Mouse (Mus musculus) right cerebral cortex, adult 2 months (tissue): ENCODE measurements around the gene H2-Oa.

Source experiments
- DNase-seq, 2 experiments: peaks; one replicate each; pipeline ENCODE4 v3.0.0; 2021 to 2022; ENCODE audit warnings: low spot score in 2 of 2

The H2-Oa gene

DNA sequence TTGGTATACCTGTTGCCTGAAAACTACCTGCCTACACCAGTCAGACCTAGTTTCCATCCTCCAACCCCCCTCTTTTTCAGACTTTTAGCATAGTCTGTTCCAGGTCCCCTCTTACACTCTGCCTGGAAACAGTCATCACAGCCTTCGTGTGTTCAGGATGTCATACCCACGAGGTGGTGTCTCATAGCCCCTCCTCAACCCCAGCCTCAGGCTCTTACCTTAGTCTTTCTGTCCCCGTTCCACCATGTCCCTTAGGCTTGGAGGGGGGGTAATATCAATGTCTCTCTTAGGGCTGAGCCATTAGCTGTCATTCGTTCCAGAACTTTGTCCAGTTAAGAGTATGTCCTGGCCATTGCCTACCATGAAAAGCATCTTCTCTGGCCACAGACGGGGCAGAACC is 9.0 kb downstream of the H2-Oa start:
- DNase-seq, result no peak

DNA sequence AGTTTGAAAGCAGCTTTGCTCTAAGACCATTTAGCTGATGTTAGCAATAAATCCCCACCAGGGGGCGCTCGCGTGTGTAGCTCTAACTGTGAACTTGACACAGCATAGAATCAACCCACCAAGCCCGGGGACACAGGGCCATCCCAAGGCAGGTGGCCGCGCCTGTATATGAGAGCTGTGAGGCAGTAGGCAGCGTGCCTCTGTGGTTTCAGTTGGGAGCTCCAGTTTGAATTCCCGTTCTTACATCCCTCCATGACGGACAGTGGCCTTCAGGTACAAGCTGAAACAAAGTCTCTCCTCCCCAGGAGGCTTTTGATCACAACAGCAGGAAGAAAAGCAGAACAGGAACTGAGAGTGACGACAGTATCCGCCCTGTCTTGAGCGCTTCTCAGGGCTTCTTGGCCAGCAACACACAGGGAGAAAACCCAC is 9.5 kb downstream of the H2-Oa start:
- peak; percentile 93 to 97 for DNase-seq

DNA sequence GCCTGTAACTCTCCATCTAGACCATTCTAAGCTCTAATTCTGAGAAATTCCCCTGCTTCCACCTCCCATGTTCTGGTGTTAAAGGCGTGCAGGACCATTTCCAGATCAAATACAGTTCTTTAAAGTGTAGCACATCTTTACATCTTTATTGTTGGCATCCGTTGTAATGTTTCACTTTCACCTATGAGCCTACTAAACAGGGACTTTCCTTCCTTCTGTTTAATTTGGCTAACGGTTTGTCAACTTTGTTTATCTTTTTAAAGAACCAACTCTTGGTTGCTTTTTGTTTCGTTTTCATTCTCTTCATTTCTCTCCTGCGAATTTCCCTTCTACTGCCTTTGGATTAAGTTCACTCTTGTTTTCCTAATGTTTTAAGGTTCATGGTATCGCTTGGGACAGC is 10.7 kb downstream of the H2-Oa start:
- no peak for DNase-seq

DNA sequence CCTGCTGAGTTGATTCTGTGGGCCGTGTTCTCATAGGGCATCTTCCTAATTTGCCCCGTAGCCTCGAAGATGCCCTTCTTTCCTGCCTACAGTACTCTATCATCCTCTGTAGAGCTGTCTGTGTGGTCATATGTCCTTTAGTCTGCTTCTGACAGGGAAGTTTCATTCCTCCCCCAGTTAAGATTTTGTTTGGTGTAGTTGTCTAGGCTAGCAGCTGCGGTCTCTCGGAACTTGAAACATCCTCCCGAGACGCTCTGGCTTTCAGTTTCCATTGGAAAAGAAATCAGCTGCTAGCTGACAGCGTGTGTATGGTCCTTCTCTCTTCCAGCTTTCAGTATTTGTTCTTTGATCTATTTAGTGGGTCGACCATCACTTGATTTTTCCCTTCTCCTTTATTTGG is 12.7 kb downstream of the H2-Oa start:
- no peak for DNase-seq

DNA sequence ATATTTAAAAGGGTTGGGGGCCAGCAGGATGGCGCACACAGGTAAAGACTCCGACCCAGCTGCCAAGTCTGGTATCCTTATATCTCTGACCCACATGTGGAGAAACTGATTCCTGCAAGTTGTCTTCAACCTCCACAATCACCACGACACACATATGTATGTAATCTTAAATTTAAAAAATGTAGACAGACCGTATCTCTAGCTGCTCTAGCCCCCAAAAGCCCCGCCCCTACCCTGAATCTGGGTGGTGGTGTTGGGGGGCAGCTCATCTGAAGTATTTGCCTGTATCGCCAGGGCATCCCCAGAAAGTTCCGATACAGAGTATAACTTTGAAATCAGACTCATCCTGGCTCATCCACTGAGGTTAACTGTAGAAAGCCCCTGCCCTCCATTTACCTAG is 14.4 kb downstream of the H2-Oa start:
- DNase-seq, result no peak

DNA sequence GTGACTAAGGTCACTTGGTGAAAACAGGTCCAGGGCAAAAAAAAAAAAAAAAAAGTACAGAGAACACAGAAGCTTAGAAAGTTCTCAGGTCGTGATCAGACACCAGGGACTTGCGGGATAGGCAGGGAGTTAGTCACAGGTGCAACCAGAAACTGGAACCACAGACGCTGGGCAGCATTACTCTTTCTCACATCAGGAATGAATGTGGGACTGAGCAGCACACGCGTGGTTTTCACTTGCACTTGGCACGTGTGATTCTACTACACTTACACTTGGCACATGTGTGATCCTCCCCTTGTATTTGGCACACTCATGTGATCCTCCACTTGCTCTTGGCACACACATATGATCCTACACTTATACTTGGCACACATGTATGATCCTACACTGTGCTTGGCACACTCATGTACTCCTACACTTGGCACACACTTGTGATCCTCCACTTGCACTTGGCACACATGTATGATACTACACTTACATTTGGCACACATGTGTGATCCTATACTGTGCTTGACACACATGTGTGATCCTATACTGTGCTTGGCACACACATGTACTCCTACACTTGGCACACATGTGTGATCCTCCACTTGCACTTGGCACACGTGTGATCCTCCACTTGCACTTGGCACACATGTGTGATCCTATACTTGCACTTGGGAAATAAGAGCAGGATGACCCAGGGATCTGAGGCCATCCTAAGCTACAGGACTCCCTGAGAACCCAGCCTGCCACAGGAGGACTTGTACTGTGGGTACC is 15.1 kb downstream of the H2-Oa start:
- no peak for DNase-seq

DNA sequence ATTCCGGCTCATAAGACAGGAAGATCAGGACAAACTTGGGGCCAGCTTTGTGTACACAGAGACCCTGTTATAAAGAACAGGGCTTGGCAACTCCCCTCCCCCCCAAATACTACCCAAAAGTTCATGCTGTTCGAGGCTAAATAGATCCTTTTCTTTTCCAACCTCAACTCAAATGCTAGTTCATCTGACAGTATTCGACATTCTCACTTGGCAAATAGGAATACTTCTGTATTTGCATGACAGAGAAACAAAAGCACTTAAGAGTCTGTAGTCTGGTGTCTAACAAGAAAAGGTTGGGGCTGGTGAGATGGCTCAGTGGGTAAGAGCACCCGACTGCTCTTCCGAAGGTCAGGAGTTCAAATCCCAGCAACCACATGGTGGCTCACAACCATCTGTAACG is 16.3 kb downstream of the H2-Oa start:
- DNase-seq, result no peak

DNA sequence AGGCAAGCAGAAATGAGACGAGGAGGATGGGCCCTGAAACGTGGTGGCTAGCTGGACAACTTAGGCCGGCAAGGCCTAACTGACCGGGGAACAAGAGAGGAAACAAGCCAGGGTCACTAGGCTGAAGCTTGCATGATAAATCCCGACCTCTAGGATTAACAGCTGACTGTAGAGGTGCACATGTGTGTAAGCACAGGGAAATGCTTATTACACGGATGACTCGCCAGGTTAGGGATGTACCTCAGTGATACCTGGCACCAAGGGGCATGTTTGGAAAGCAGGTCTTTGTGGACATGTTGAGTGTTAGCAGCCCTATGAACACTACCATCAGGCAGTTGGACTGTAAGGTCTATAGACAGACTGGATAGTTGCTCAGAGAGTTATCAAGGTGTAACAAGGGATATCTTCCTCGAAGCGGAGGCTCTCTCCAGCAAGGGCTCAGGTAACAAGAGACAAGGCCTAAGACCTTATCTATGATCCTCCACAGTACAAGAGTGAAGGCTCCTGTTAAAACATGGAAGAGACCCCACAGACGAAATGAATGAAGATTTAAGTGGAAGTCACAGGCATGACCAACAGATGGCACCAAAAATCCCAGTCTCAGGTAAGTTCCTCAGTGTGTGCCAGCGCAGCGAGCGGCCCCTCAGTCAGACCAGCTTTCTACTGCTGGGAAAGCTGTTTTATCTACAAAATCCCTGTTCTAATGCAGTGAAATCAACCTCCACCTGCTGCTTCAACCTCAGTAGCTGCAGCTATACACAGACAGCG is 17.1 kb downstream of the H2-Oa start:
- no peak for DNase-seq

DNA sequence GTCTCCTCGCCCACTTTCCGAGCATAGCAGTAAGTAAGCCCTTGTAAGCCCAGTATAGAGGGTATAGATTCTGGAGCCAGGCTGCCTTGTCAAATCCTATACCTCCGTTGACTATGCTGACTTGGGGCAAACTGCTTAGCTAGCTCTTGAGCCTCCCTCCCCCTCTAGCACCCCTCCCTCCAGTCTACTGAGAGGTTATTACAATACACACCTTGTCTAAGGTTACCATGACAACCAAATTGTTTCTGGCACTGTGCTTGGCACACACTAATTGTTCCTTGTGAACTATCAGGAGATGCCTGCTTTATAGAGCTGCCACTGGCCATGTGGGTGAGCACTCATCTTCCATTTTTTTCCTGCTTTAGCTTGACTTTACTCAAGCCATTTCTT is 17.7 kb downstream of the H2-Oa start:
- DNase-seq, result no peak

DNA sequence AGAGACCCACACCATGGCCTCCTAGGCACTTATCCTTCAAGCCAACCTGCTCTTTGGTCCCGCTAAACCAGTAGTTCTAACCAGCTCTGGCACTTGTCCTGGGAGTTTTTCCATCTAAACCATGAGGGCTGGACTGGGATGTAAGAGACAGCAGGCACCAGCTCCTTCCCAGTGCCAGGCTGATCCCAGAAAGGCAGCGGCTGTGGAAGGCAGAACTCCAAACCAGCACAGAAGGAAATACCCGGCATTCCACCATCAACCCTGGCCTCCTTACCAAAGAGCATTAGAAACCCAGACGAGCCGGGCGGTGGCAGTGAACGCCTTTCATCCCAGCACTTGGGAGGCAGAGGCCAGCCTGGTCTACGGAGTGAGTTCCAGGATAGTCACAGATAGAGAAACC is 18.2 kb downstream of the H2-Oa start:
- no peak for DNase-seq

DNA sequence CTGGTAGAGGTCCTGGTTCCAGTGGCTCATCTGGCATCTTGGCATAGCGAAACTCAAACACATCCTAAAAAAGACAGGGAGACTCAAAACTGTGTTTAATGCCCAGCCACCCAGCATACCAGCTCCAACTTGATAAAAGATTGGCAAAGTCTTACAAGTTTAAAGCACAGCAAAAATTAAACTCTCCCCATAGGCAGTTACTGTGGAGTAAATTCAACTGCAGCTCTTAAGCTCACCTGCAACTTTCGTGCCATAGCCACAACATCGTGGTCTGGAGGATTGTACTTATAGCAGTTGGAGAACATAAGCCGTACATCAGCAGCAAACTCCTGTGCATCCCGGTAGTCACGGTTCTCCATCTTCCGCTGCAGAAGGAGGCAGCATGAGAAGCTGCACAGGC is 22.0 kb downstream of the H2-Oa start:
- DNase-seq, result no peak

DNA sequence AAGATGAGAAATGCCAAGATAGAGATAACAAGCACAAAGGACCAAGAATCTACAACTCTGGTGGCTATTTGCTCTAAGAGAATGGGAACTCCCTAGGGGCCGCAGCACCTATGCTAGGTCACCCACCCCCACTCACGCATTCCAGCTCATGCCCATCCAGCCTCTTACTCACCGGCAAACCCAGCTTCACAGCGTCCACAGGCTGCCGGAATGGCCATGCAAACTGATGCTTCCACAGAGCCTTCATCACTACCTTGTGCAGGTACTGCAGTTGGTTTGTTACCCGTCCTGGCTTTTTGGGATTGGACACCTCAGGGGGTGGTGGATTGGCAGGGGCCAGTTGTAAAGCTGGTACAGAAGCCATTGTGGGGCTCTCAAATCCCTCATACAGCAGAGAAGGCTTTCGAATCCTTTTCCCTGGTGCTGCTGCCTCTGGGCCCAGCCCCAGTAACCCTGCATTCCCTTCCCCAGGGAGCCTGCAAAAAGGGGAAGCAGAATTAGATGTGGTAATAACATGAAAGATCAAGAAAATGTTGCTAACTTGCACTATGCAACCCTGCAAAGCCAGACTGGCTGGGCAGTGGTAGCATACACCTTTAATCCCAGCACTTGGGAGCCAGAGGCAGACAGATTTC is 24.7 kb downstream of the H2-Oa start:
- no peak for DNase-seq

DNA sequence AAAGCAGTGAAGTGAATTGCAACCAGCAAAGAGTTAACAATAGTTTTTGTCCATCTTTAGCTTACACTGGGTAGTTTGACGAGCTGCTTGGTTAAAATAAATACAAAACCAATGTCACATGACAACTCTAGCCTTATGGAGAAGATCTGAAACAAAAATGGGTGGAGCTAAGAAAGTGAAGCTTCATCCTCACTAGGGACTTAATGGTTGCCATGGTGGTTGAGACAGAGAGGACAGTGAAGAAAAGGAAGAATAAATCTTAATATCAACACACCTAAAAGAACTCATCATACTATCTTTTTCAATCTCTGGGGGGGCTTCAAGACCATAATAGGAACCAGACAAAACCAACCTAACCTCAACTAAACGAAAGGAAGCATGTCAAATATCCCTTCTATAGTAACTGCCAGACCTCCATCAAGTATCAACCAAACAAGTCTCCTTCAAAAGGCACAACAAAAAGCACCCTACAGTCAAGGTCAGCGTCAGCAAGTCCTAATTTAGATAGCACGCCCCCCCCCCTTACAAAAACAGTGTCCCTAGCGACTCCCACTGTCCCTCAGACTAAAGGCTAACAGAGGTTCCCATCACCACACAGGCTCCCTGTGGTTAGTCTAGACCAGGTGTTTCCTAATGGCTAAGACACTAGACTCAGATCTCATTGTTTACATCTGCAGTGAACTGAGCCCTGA is 25.4 kb downstream of the H2-Oa start:
- DNase-seq, result no peak

DNA sequence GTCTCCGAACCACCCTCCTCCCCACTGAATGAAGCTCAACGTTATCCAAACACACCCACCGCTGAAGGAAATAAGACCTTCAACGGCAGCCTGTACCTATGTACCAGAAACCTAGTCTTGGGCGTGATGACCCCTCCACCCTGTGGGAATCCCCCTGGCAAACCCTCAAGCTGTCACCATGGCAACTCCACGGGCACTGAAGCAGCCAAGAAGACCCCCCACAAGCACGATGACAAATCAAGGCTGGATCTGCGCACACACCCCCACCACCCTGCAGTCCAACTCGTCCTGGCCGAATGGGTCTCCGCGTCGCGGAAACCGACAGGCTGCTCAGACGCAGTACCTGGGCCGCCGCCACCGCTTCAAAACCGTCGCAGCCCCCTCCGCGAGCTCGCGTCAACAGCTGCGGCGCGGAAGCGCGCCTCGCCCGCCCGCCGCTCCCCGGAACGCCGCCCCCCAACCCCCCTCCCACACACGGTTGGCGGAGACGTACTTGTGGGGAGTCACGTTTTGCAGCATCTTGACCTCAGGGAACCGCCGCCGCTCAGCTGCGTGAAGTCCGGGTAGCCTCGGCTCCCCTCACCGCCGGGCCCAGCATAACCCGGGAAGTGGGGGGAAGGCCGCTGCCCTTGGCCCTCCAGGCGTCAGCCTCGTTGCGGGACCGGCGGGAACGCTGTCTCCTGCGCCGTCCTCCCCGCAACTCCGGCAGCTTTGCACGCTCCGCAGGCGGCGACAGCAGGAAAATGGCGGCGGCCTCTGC is 26.2 kb downstream of the H2-Oa start:
- DNase-seq, result peak in 1 of 2 experiments; percentile 40

DNA sequence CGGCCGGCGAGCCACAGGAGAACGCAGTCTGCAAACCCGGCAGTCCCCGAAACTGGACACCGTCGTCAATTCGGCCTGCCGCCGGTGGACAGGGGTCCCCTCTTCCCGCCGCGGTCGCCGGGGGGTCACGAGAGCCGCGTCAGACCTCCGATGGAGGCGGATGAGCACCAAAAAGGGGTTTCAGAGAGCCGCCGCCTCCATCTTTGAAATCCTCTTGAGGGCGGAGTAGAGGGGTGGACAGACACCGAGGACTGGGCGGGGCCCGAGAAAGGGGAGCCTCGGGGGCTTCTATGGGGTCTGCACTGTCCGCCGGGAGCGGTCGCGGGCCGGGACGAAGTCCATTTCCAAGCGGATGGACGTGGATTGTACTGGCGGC is 26.7 kb downstream of the H2-Oa start:
- DNase-seq, result no peak

DNA sequence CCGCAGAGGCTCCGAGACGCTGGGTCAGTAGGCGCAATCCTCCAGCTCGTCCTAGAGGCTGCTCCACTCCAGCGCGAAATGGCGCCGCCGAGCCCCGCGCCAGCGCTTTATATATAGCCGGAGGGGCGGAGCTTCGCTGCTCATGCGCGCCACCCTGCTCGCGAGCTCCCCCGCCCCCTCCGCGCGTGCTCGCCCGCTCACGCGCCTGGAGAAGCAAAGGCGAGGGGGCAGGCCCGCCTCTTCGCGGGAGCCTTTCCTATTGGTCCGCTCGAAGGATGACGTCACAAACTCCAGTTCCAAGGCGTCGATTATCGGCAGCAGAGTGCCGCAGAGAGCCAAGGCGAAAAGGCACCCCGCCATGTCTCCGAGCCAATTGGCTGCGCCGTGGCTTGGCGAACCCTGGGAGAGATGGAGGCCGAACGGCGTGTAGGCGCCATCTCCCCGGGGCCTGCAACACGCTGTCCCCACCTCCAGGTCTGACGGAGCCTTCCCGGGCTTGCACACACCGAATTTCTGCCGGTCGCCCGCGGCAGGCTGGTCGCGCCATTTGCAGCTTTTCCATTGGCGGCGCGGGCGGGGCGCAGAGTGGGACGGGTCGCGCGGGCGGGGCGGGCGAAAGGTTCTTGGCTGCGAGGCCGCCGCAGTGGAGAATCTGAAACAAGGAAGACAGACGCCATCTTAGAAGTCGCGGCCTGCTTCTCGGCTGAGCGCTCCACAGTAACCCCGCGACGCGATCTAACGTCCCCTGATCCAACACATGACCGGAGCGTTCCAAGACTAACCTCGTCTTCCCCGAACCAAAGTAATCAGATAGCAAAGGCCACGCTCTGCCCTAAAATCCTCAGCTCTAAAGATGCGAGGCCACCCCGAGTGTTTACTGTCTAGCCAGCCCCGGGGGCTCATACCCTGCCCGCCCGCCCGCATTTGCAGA is 27.4 kb downstream of the H2-Oa start, which contains the start of gene H2-DMa:
TSS of gene H2-DMa (plus strand) at position 293 of the 931 bp plus-strand sequence.
- DNase-seq, result peak; percentile 99

DNA sequence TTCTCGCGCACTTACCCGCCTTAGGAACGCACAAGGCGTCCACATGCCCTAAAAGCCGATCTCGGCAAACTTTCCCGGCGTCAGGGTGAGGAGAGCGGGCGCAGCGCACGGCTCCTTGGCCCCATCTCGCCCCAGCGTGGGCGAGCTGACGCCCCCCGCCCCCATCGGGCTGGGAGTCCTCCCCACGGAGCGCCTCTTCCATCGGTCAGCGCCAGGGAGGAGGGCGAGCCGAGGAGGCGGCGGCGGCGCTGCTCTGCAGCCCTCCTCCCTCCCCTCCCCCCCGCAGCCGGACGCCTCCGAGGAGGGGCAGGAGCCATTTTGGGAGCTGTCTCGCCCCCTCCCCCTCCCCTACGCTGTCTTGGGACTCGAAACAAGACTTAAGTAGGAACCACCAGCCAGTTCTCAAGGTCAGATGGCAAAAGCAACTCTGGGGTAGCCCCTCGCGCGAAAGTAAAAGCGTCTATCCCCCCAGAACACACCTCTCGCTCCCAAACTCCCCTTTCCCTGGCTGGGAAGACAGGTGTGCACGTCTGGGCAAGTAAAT is 28.1 kb downstream of the H2-Oa start:
- peak; percentile 87 to 89 for DNase-seq

DNA sequence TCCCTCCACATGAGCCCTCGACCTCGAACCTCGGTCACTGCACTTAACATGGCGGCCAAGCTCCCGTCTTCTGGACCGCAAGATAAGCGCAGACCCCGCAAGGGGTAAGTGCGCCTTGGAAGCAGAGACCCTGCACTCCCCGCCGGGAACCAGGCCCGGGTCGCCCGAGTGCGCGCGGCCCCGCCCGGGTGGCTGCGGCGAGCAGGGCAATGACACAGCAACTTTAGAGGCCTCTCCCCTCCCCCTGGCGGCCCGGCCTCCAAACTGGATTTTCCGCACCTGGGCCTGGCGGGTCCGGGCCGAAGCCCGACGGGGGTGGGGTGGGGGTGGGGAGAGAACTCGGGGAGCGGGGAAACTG is 28.7 kb downstream of the H2-Oa start:
- peak in 1 of 2 experiments; percentile 78 for DNase-seq

DNA sequence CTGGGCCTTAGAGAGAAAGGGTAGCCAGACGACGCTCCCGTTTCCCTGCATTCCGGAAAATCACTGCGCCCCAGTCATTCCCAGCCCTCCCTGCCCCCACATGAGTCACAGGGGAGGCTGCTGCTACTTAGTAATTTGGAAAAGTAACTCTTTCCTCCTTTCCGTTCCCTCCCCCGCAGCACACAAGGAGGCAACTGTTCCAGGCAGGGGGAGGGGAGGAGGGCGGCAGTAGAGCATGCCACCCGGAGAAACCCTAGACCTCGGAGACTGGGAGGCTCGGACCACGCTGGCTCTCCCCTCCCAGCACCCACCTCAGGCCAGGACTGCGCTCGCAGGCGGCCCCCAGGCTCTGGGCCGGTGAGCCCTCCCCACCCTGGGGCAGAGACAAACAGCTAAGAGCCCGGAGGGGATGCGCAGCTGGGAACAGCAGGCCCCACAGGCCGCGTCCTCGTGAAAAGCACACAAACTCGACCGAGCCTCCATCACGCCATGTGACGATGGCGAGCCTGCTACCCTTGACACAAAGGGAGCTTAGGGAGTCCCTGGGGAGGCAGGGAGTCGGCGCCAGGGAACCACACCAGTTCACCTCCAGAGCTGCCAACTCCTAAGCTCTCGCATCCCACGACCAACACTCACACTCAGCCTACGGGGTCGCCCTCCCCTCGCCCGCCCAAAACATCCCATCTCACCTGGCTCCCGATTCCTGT is 29.2 kb downstream of the H2-Oa start:
- DNase-seq, result peak; percentile 90 to 91

DNA sequence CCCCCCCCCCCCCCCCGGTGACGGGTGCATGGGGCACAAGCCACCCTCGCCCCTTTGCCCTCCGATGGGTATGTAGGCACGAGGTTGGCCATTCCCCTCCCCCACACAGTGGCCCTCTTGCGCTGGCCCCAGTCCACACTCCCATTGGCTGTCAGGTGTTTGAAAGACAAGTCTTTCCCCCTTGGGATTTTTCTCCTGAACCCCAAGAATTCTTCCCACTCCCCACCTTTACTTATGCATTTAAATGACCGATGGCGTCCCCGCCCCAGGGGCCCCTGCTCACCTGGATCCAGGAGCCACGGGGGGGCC is 29.7 kb downstream of the H2-Oa start:
- DNase-seq, result peak in 1 of 2 experiments; percentile 50
